Mouse (Mus musculus) embryonic facial prominence, embryonic 14.5 days (tissue): ENCODE measurements around the gene Akap1. TPM values are rescaled to one million over a fixed set of nuclear protein-coding genes. Genes with fewer than 3 reads are reported as not detected.
A peak's percentile ranks its signal among the peaks of the same experiment; 100 is the strongest.

Experiments used
- ATAC-seq: fragments of 200-750 bp; cut with Nextera tagmentation; 2 replicates; pipeline ENCODE4 v1.8.0; 2017; ENCODE audit warnings: low read depth, moderate number of reproducible peaks, moderate TSS enrichment
- DNase-seq: peaks from one replicate; pipeline ENCODE4 v3.0.0-alpha.2; 2015; ENCODE audit warnings: low spot score
- H3K27ac ChIP-seq: fragments of 300-500 bp; sonication (generic); replicated peaks from 2 replicates; pipeline ENCODE4 v1.5.1; 2014; ENCODE audit warnings: low read depth, mild to moderate bottlenecking, low read length, moderate library complexity
- H3K27me3 ChIP-seq: fragments of 300-500 bp; sonication (generic); replicated peaks from 2 replicates; pipeline ENCODE4 v1.6.1; 2014; ENCODE audit warnings: low read length; ENCODE audit not compliant: control insufficient read depth, insufficient read depth
- H3K36me3 ChIP-seq: fragments of 300-500 bp; sonication (generic); 2 replicates; pipeline ENCODE4 v1.6.1; 2014; ENCODE audit warnings: low read length, mixed read lengths; ENCODE audit not compliant: control insufficient read depth, insufficient read depth
- H3K4me1 ChIP-seq: fragments of 300-500 bp; sonication (generic); 2 replicates; pipeline ENCODE4 v1.6.1; 2014; ENCODE audit warnings: antibody characterized with exemption, low read length; ENCODE audit not compliant: control insufficient read depth, insufficient read depth
- H3K4me2 ChIP-seq: fragments of 300-500 bp; sonication (generic); 2 replicates; pipeline ENCODE4 v1.6.1; 2014; ENCODE audit warnings: low read depth, mild to moderate bottlenecking, low read length, moderate library complexity, mixed read lengths
- H3K4me3 ChIP-seq: fragments of 300-500 bp; sonication (generic); 2 replicates; pipeline ENCODE4 v1.5.1; 2014; ENCODE audit warnings: low read depth, mild to moderate bottlenecking, low read length
- H3K9ac ChIP-seq: fragments of 300-500 bp; sonication (generic); 2 replicates; pipeline ENCODE4 v1.6.1; 2014; ENCODE audit warnings: low read depth, mild to moderate bottlenecking, low read length, moderate library complexity, mixed read lengths
- H3K9me3 ChIP-seq: fragments of 300-500 bp; sonication (generic); 2 replicates; pipeline ENCODE4 v1.6.1; 2016; ENCODE audit warnings: low read length; ENCODE audit not compliant: control insufficient read depth
- WGBS: fragments of 180-500 bp; shearing (Covaris S2); extraction: QIAGEN DNeasy Blood & Tissue Kit; methylation state at CpG from one replicate; pipeline ENCODE4 v1.1.7; 2014; 5-methylcytosine and 5-hydroxymethylcytosine counted together
- polyA plus RNA-seq: library from polyadenylated mRNA; unstranded; fragments of >200 nt; fragmentation: Nextera tagmentation; extraction: Ambion mirVana; gene quantifications from 2 replicates; pipeline ENCODE4 v1.2.1, GENCODE M21; 2014

The Akap1 gene
- polyA plus RNA-seq, 1 experiment from 2014 or later, result 28.2 TPM

- no peaks in the 10 kb centered on the region for H3K9me3 ChIP-seq
- DNase-seq, result no peak
- peaks cover 22% of the 10 kb centered on the region for H3K4me1 ChIP-seq
- no peaks in the 10 kb centered on the region for H3K27me3 ChIP-seq
- no peak for ATAC-seq
- H3K4me3 ChIP-seq, result no peak overlapping the region
- peak overlapping the region; percentile 79 for H3K27ac ChIP-seq
- H3K36me3 ChIP-seq, result no peaks in the 10 kb centered on the region
- no peak overlapping the region for H3K9ac ChIP-seq
- WGBS, result 48% methylated on average over 4 of the region's 4 CpGs
- 0 out of 2 replicates have a peak overlapping the region, but pooled peaks have one; percentile 12 for H3K4me2 ChIP-seq
Measured at GRCm38 (mm10) chr11:88855795-88856194, 8.6 kb downstream of the Akap1 start.

- Histone ChIP-seq H3K4me3 (no peak overlapping the region), H3K4me1 (peaks cover 32% of the 10 kb centered on the region), H3K9me3 (no peaks in the 10 kb centered on the region), H3K27ac (no peak overlapping the region), H3K27me3 (no peaks in the 10 kb centered on the region), H3K36me3 (no peaks in the 10 kb centered on the region), H3K9ac (no peak overlapping the region), H3K4me2 (no peak overlapping the region)
- WGBS, result 86% methylated on average over 2 of the region's 2 CpGs
- ATAC-seq (no peak), DNase-seq (no peak)
Measured at GRCm38 (mm10) chr11:88853588-88853987, 10.8 kb downstream of the Akap1 start.

GRCm38 (mm10) chr11:88852806-88853205, 11.6 kb downstream of the Akap1 start:
- no peak overlapping the region for H3K9ac ChIP-seq
- peaks cover 38% of the 10 kb centered on the region for H3K4me1 ChIP-seq
- H3K36me3 ChIP-seq, result no peaks in the 10 kb centered on the region
- no peak overlapping the region for H3K4me3 ChIP-seq
- no peaks in the 10 kb centered on the region for H3K9me3 ChIP-seq
- H3K27ac ChIP-seq, result no peak overlapping the region
- DNase-seq (no peak), ATAC-seq (no peak)
- H3K27me3 ChIP-seq, result no peaks in the 10 kb centered on the region
- 79% methylated on average over 4 of the region's 4 CpGs for WGBS
- no peak overlapping the region for H3K4me2 ChIP-seq

- H3K36me3 ChIP-seq, result no peaks in the 10 kb centered on the region
- 78% methylated on average over 13 of the region's 15 CpGs for WGBS
- DNase-seq, result no peak
Measured at GRCm38 (mm10) chr11:88851049-88851825, 13.1 kb downstream of the Akap1 start.

GRCm38 (mm10) chr11:88849732-88850131, 14.7 kb downstream of the Akap1 start:
- H3K9ac ChIP-seq, result no peak overlapping the region
- peaks cover 16% of the 10 kb centered on the region for H3K4me1 ChIP-seq
- H3K27me3 ChIP-seq, result no peaks in the 10 kb centered on the region
- no peak overlapping the region for H3K4me2 ChIP-seq
- H3K4me3 ChIP-seq, result no peak overlapping the region
- 0 out of 2 replicates have a peak overlapping the region, but pooled peaks have one; percentile 4 for H3K27ac ChIP-seq
- no peak for DNase-seq
- peak; percentile 48; the same call in 1 of the 2 replicates for ATAC-seq
- peaks cover 11% of the 10 kb centered on the region for H3K36me3 ChIP-seq
- H3K9me3 ChIP-seq, result no peaks in the 10 kb centered on the region
- 38% methylated on average over 3 of the region's 3 CpGs for WGBS

More at GRCm38 (mm10) chr11:88851049-88851825, 13.1 kb downstream of the Akap1 start:
- Histone ChIP-seq H3K9me3 (no peaks in the 10 kb centered on the region), H3K9ac (no peak overlapping the region), H3K4me1 (peaks cover 24% of the 10 kb centered on the region), H3K4me3 (no peak overlapping the region), H3K27me3 (no peaks in the 10 kb centered on the region), H3K27ac (no peak overlapping the region), H3K4me2 (no peak overlapping the region)
- ATAC-seq, result no peak

- peak overlapping the region; percentile 45; the same call in 1 of the 2 replicates for H3K27ac ChIP-seq
- no peaks in the 10 kb centered on the region for H3K27me3 ChIP-seq
- H3K9ac ChIP-seq, result 0 out of 2 replicates have a peak overlapping the region, but pooled peaks have one; percentile 31
- peaks cover 16% of the 10 kb centered on the region for H3K4me1 ChIP-seq
- no peaks in the 10 kb centered on the region for H3K9me3 ChIP-seq
- DNase-seq (peak; percentile 82), ATAC-seq (no peak)
- no peak overlapping the region for H3K4me2 ChIP-seq
- no peak overlapping the region for H3K4me3 ChIP-seq
- 48% methylated on average over 8 of the region's 8 CpGs for WGBS
- peaks cover 16% of the 10 kb centered on the region for H3K36me3 ChIP-seq
Measured at GRCm38 (mm10) chr11:88849284-88849683, 15.1 kb downstream of the Akap1 start.

- ATAC-seq (peak; percentile 79), DNase-seq (peak; percentile 75)
- no peak overlapping the region for H3K4me3 ChIP-seq
- 44% methylated on average over 5 of the region's 5 CpGs for WGBS
- H3K9me3 ChIP-seq, result no peaks in the 10 kb centered on the region
- H3K9ac ChIP-seq, result 0 out of 2 replicates have a peak overlapping the region, but pooled peaks have one; percentile 31
- H3K27ac ChIP-seq, result 0 out of 2 replicates have a peak overlapping the region, but pooled peaks have one; percentile 45
- H3K4me1 ChIP-seq, result peaks cover 16% of the 10 kb centered on the region
- peaks cover 22% of the 10 kb centered on the region for H3K36me3 ChIP-seq
- H3K4me2 ChIP-seq, result no peak overlapping the region
- H3K27me3 ChIP-seq, result no peaks in the 10 kb centered on the region
Measured at GRCm38 (mm10) chr11:88848590-88848989, 15.8 kb downstream of the Akap1 start.

- no peak overlapping the region for H3K27ac ChIP-seq
- H3K36me3 ChIP-seq, result peaks cover 28% of the 10 kb centered on the region
- H3K4me3 ChIP-seq, result no peak overlapping the region
- H3K4me1 ChIP-seq, result peaks cover 16% of the 10 kb centered on the region
- no peak overlapping the region for H3K4me2 ChIP-seq
- no peaks in the 10 kb centered on the region for H3K27me3 ChIP-seq
- DNase-seq, result no peak
- WGBS, result 77% methylated on average over 8 of the region's 8 CpGs
- no peak overlapping the region for H3K9ac ChIP-seq
- no peak for ATAC-seq
- no peaks in the 10 kb centered on the region for H3K9me3 ChIP-seq
Measured at GRCm38 (mm10) chr11:88847281-88848006, 16.9 kb downstream of the Akap1 start.
